Mouse (Mus musculus): ENCODE results near the gene Mdp1. TPM values are rescaled to one million over a fixed set of nuclear protein-coding genes. Genes with fewer than 3 reads are reported as not detected.
A peak's percentile ranks its signal among the peaks of the same experiment; 100 is the strongest.

Gene Mdp1
- polyA plus RNA-seq, 1 experiment = 20.1 TPM

- TF ChIP-seq GATA1 (IDR thresholded peaks at IDR 0.05; ENCODE audit: borderline replicate concordance, low read length) (no peak), FLI1 (IDR thresholded peaks at IDR 0.05; ENCODE audit: low read length) (peak; percentile 62)
- H3K27me3 ChIP-seq (replicated peaks) = no peaks in the 10 kb centered on the region
- peak within 1 kb of the TSS; percentile 95 for H3K4me3 ChIP-seq (replicated peaks)
- H3K4me1 ChIP-seq = peaks cover 30% of the 10 kb centered on the region
- H3K36me3 ChIP-seq (replicated peaks; ENCODE audit: low read length) = peaks cover 43% of the 10 kb centered on the region
- H3K9me3 ChIP-seq = no peaks in the 10 kb centered on the region
Observed at GRCm38 (mm10) chr14:55681160-55682117, 21.1 kb upstream of the Mdp1 start, which contains the start of gene Tinf2. TSS of gene Tinf2 (minus strand) at chr14:55681820.

GRCm38 (mm10) chr14:55677615-55678014 lies 17.3 kb upstream of the Mdp1 start:
- peaks cover 66% of the 10 kb centered on the region for H3K36me3 ChIP-seq (replicated peaks; ENCODE audit: low read length)
- TF ChIP-seq GATA1 (IDR thresholded peaks at IDR 0.05; ENCODE audit: borderline replicate concordance, low read length) (no peak), FLI1 (IDR thresholded peaks at IDR 0.05; ENCODE audit: low read length) (no peak)
- no peaks in the 10 kb centered on the region for H3K27me3 ChIP-seq (replicated peaks)
- H3K4me1 ChIP-seq = peaks cover 34% of the 10 kb centered on the region
- H3K9me3 ChIP-seq = no peaks in the 10 kb centered on the region
- H3K4me3 ChIP-seq (replicated peaks) = no peak overlapping the region

- TF ChIP-seq FLI1 (IDR thresholded peaks at IDR 0.05; ENCODE audit: low read length) = no peak
- no peak for TF ChIP-seq GATA1 (IDR thresholded peaks at IDR 0.05; ENCODE audit: borderline replicate concordance, low read length)
Observed at GRCm38 (mm10) chr14:55672741-55673060, 12.4 kb upstream of the Mdp1 start.

GRCm38 (mm10) chr14:55671833-55672740 lies 11.8 kb upstream of the Mdp1 start, which contains the start of the genes Gmpr2 and Nedd8:
TSS of gene Gmpr2 (plus strand) at chr14:55671941.
TSS of gene Nedd8 (minus strand) at chr14:55672124.
- Histone ChIP-seq H3K4me1 (peaks cover 43% of the 10 kb centered on the region), H3K9me3 (no peaks in the 10 kb centered on the region), H3K36me3 (replicated peaks; ENCODE audit: low read length) (peaks cover 49% of the 10 kb centered on the region), H3K4me3 (replicated peaks) (peak within 1 kb of the TSS; percentile 99), H3K27me3 (replicated peaks) (no peaks in the 10 kb centered on the region)
- TF ChIP-seq GATA1 (IDR thresholded peaks at IDR 0.05; ENCODE audit: borderline replicate concordance, low read length) = no peak
- no peak for TF ChIP-seq FLI1 (IDR thresholded peaks at IDR 0.05; ENCODE audit: low read length)

More at GRCm38 (mm10) chr14:55672741-55673060, 12.4 kb upstream of the Mdp1 start:
- no peaks in the 10 kb centered on the region for H3K9me3 ChIP-seq
- peaks cover 55% of the 10 kb centered on the region for H3K36me3 ChIP-seq (replicated peaks; ENCODE audit: low read length)
- H3K4me1 ChIP-seq = peaks cover 42% of the 10 kb centered on the region
- H3K4me3 ChIP-seq (replicated peaks) = peak overlapping the region; percentile 99
- no peaks in the 10 kb centered on the region for H3K27me3 ChIP-seq (replicated peaks)

GRCm38 (mm10) chr14:55671486-55671832 lies 11.2 kb upstream of the Mdp1 start:
- Histone ChIP-seq H3K9me3 (no peaks in the 10 kb centered on the region), H3K36me3 (replicated peaks; ENCODE audit: low read length) (peaks cover 48% of the 10 kb centered on the region), H3K4me1 (peaks cover 43% of the 10 kb centered on the region), H3K27me3 (replicated peaks) (no peaks in the 10 kb centered on the region), H3K4me3 (replicated peaks) (peak overlapping the region; percentile 99)
- no peak for TF ChIP-seq GATA1 (IDR thresholded peaks at IDR 0.05; ENCODE audit: borderline replicate concordance, low read length)
- TF ChIP-seq FLI1 (IDR thresholded peaks at IDR 0.05; ENCODE audit: low read length) = no peak

- peak overlapping the region; percentile 94 for H3K4me3 ChIP-seq (replicated peaks)
- H3K27me3 ChIP-seq (replicated peaks) = no peaks in the 10 kb centered on the region
- peaks cover 62% of the 10 kb centered on the region for H3K36me3 ChIP-seq (replicated peaks; ENCODE audit: low read length)
- no peaks in the 10 kb centered on the region for H3K9me3 ChIP-seq
- no peak for TF ChIP-seq GATA1 (IDR thresholded peaks at IDR 0.05; ENCODE audit: borderline replicate concordance, low read length)
- TF ChIP-seq FLI1 (IDR thresholded peaks at IDR 0.05; ENCODE audit: low read length) = no peak
- peaks cover 24% of the 10 kb centered on the region for H3K4me1 ChIP-seq
Observed at GRCm38 (mm10) chr14:55660636-55661035, 328 bp upstream of the Mdp1 start.

GRCm38 (mm10) chr14:55658011-55658410 lies 2.3 kb downstream of the Mdp1 start:
- H3K4me1 ChIP-seq = peaks cover 32% of the 10 kb centered on the region
- H3K9me3 ChIP-seq = no peaks in the 10 kb centered on the region
- H3K27me3 ChIP-seq (replicated peaks) = no peaks in the 10 kb centered on the region
- H3K4me3 ChIP-seq (replicated peaks) = no peak overlapping the region
- H3K36me3 ChIP-seq (replicated peaks; ENCODE audit: low read length) = peaks cover 43% of the 10 kb centered on the region
- TF ChIP-seq GATA1 (IDR thresholded peaks at IDR 0.05; ENCODE audit: borderline replicate concordance, low read length) (no peak), FLI1 (IDR thresholded peaks at IDR 0.05; ENCODE audit: low read length) (no peak)

- Histone ChIP-seq H3K4me1 (peaks cover 32% of the 10 kb centered on the region), H3K4me3 (replicated peaks) (no peak overlapping the region), H3K9me3 (no peaks in the 10 kb centered on the region), H3K36me3 (replicated peaks; ENCODE audit: low read length) (peaks cover 32% of the 10 kb centered on the region), H3K27me3 (replicated peaks) (peaks cover 2% of the 10 kb centered on the region)
- TF ChIP-seq FLI1 (IDR thresholded peaks at IDR 0.05; ENCODE audit: low read length) = no peak
- TF ChIP-seq GATA1 (IDR thresholded peaks at IDR 0.05; ENCODE audit: borderline replicate concordance, low read length) = no peak
Observed at GRCm38 (mm10) chr14:55656935-55657334, 3.4 kb downstream of the Mdp1 start.

- TF ChIP-seq GATA1 (IDR thresholded peaks at IDR 0.05; ENCODE audit: borderline replicate concordance, low read length) = no peak
- TF ChIP-seq FLI1 (IDR thresholded peaks at IDR 0.05; ENCODE audit: low read length) = no peak
- Histone ChIP-seq H3K36me3 (replicated peaks; ENCODE audit: low read length) (peaks cover 11% of the 10 kb centered on the region), H3K4me1 (peaks cover 15% of the 10 kb centered on the region), H3K27me3 (replicated peaks) (peaks cover 5% of the 10 kb centered on the region), H3K9me3 (no peaks in the 10 kb centered on the region), H3K4me3 (replicated peaks) (no peak overlapping the region)
Observed at GRCm38 (mm10) chr14:55651528-55651927, 8.8 kb downstream of the Mdp1 start.
